Mouse (Mus musculus) myocyte (in vitro differentiated cells): ENCODE measurements around the gene Fbln2.

Experiments used
- POLR2A ChIP-seq: IDR thresholded peaks from one replicate; pipeline ENCODE4 v1.6.1; 2011; ENCODE audit warnings: low read depth, mild to moderate bottlenecking, control low read depth, moderate library complexity; ENCODE audit not compliant: insufficient read length
- REST ChIP-seq: IDR thresholded peaks from one replicate; pipeline ENCODE4 v1.6.1; 2011; ENCODE audit warnings: mild to moderate bottlenecking, control low read depth, moderate library complexity; ENCODE audit not compliant: insufficient read depth, insufficient read length
- TCF12 ChIP-seq: IDR thresholded peaks from one replicate; pipeline ENCODE4 v1.6.1; 2011; ENCODE audit warnings: mild to moderate bottlenecking, control low read depth; ENCODE audit not compliant: poor library complexity, insufficient read depth, severe bottlenecking
- USF1 ChIP-seq: IDR thresholded peaks from one replicate; pipeline ENCODE4 v1.6.1; 2011; ENCODE audit warnings: low read depth, mild to moderate bottlenecking, control low read depth, moderate library complexity

DNA sequence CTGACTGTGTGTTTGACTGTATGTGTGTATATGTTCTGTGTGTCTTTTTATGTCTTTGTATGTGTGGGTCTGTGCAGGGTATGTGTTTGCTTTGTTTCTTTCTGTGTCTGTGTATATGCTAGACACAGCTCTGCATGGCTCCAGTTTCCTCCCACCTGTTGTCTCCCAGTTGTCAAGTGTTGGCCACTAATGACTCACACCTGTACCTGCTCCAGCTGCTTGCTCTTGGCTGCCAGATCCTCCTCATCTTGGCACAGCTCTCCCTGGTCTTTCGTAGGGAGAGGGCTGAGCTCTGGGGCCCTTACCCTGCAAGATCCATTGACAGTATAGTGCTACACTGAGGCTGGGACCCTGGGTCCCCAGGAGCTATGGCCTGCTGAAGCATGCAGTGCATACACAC lies 13.8 kb downstream of the Fbln2 start:
- TF ChIP-seq REST: no peak
- TF ChIP-seq POLR2A: no peak
- peak; percentile 43 for TF ChIP-seq TCF12
- TF ChIP-seq USF1: no peak
